Mouse (Mus musculus): ENCODE measurements around the gene Nek8.

DNA sequence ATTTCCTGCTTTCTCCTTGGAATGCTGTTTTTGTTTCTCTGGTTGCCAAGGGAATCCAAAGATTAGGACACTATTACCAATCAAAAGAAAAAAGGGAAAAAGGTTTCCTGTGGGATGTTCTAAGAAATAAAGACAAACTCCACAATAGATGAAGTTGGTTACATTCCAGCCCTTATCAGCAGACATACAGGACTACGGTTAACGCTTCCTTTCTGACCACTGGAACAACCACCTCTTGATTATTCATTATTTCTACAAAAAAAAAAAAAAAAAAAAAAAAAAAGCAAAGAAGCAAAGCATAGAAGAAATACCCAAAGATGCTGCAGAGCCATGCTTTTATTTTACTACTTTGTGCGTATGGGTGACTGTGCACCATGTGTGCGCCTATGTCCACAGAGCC, 53.7 kb downstream of the Nek8 start:
- TF ChIP-seq CTCF (IDR thresholded peaks at IDR 0.05; ENCODE audit: borderline replicate concordance, insufficient read depth, low read length) (no peak), POLR2A (IDR thresholded peaks at IDR 0.05; ENCODE audit: low read depth, low read length) (no peak)

Data from embryonic fibroblast, embryonic 13.5 days (primary cell).